Mouse (Mus musculus): ENCODE data around the gene Egfr.

GRCm38 (mm10) chr11:16861037-16861436, 109.0 kb downstream of the Egfr start:
- TF ChIP-seq SIN3A (IDR thresholded peaks at IDR 0.05; ENCODE audit: low read length) (no peak), POLR2A (IDR thresholded peaks at IDR 0.05; ENCODE audit: low read depth, low read length) (no peak)

Measured in CH12.LX (cell line).